Mouse (Mus musculus) heart, postnatal 0 days (tissue): ENCODE results near the gene Gm29427. TPM values are rescaled to one million over a fixed set of nuclear protein-coding genes. Genes with fewer than 3 reads are reported as not detected.

Source experiments
- ATAC-seq: fragments of 200-750 bp; cut with Nextera tagmentation; 2 replicates; pipeline ENCODE4 v1.8.0; 2017; ENCODE audit warnings: low read depth, moderate number of reproducible peaks, moderate library complexity; ENCODE audit not compliant: insufficient read depth
- DNase-seq: peaks from one replicate; pipeline ENCODE4 v3.0.0-alpha.2; 2016; ENCODE audit warnings: low spot score
- H3K27ac ChIP-seq: fragments of 300-500 bp; sonication (generic); 2 replicates; pipeline ENCODE4 v1.5.1; 2014; ENCODE audit warnings: low read depth, mild to moderate bottlenecking
- H3K27me3 ChIP-seq: fragments of 300-500 bp; sonication (generic); 2 replicates; pipeline ENCODE4 v1.6.1; 2014; ENCODE audit warnings: low read length, mixed read lengths; ENCODE audit not compliant: control insufficient read depth, insufficient read depth
- H3K36me3 ChIP-seq: fragments of 300-500 bp; sonication (generic); replicated peaks from 2 replicates; pipeline ENCODE4 v1.6.1; 2014; ENCODE audit warnings: low read length, mixed read lengths; ENCODE audit not compliant: control insufficient read depth, insufficient read depth
- H3K4me1 ChIP-seq: fragments of 300-500 bp; sonication (generic); 2 replicates; pipeline ENCODE4 v1.6.1; 2014; ENCODE audit warnings: antibody characterized with exemption; ENCODE audit not compliant: control insufficient read depth, insufficient read depth
- H3K4me2 ChIP-seq: fragments of 300-500 bp; sonication (generic); 2 replicates; pipeline ENCODE4 v1.6.1; 2014; ENCODE audit warnings: low read depth, mild to moderate bottlenecking, low read length, moderate library complexity
- H3K4me3 ChIP-seq: fragments of 300-500 bp; sonication (generic); 2 replicates; pipeline ENCODE4 v1.5.1; 2014; ENCODE audit warnings: low read depth, low read length
- H3K9ac ChIP-seq: fragments of 300-500 bp; sonication (generic); replicated peaks from 2 replicates; pipeline ENCODE4 v1.6.1; 2014; ENCODE audit warnings: low read depth, low read length, mixed read lengths
- H3K9me3 ChIP-seq: fragments of 300-500 bp; sonication (generic); replicated peaks from 2 replicates; pipeline ENCODE4 v1.6.1; 2016; ENCODE audit warnings: low read length; ENCODE audit not compliant: control insufficient read depth
- CTCF ChIP-seq: IDR thresholded peaks from 2 replicates; pipeline ENCODE4 v1.5.1; 2016; ENCODE audit warnings: antibody characterized with exemption, control low read depth, low read depth
- EP300 ChIP-seq: IDR thresholded peaks from 2 replicates; pipeline ENCODE4 v1.6.1; 2016; ENCODE audit warnings: antibody characterized with exemption, low read depth
- WGBS: fragments of 180-500 bp; shearing (Covaris S2); extraction: QIAGEN DNeasy Blood & Tissue Kit; methylation state at CpG from one replicate; pipeline ENCODE4 v1.1.7; 2014; 5-methylcytosine and 5-hydroxymethylcytosine counted together
- polyA plus RNA-seq: library from polyadenylated mRNA; unstranded; fragments of >200 nt; fragmentation: Nextera tagmentation; extraction: Ambion mirVana; gene quantifications from 2 replicates; pipeline ENCODE4 v1.2.1, GENCODE M21; 2015
- total RNA-seq: library from RNA; depleted of rRNA; stranded (reverse); fragments of >200 nt; gene quantifications from 2 replicates; pipeline ENCODE4 v1.2.3, GENCODE M21; 2014; ENCODE audit warnings: low replicate concordance; rRNA removed

Gm29427 gene
- total RNA-seq (not detected in 2 replicates), polyA plus RNA-seq (not detected in 2 replicates)

- Histone ChIP-seq H3K9me3 (no peaks in the 10 kb centered on the region), H3K9ac (peak within 1 kb of the TSS; percentile 76), H3K27ac (peak within 1 kb of the TSS; percentile 88), H3K36me3 (peaks cover 8% of the 10 kb centered on the region), H3K27me3 (no peaks in the 10 kb centered on the region), H3K4me3 (peak within 1 kb of the TSS; percentile 65), H3K4me1 (peaks cover 4% of the 10 kb centered on the region; the same call in 1 of the 2 replicates), H3K4me2 (peak within 1 kb of the TSS; percentile 96)
- TF ChIP-seq EP300 (peak; percentile 19; the same call in 1 of the 2 replicates), CTCF (peak; percentile 7; the same call in 1 of the 2 replicates)
- peak; percentile 90 for DNase-seq
- peak; percentile 85 for ATAC-seq
- under 1% methylated on average over 38 of the region's 38 CpGs for WGBS
These were observed at the start of gene Gm29427 for GRCm38 (mm10) chr1:130715561-130716217. TSS of gene Gm29427 (minus strand) at chr1:130715799.

DNA sequence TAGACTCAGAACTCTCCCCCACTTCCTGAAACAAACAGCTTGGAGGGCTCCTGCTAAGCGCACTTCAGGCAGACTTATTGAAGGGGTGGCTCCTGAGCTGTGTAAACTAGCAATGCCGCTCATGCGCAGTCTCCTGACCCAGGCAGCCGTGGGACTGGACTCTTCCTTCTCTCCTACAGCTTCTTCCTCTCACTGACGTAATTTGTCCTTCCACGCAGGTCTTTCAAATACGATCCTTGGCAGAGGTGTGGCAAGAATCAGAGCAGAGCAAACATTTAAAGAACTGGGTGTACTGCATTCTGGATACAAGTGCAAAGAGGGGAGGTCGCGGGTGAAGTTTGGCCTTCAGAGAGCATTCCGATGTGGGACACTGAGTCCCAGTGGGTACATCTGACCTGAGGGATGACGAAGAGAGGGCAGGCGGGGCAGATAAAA is 48.4 kb upstream of the Gm29427 start:
- no peak overlapping the region for H3K9ac ChIP-seq
- no peaks in the 10 kb centered on the region for H3K4me1 ChIP-seq
- no peak for DNase-seq
- TF ChIP-seq CTCF (no peak), EP300 (no peak)
- H3K4me2 ChIP-seq: no peak overlapping the region
- no peaks in the 10 kb centered on the region for H3K27me3 ChIP-seq
- WGBS: 82% methylated on average over 12 of the region's 12 CpGs
- H3K4me3 ChIP-seq: no peak overlapping the region
- ATAC-seq: no peak
- no peaks in the 10 kb centered on the region for H3K9me3 ChIP-seq
- no peak overlapping the region for H3K27ac ChIP-seq
- no peaks in the 10 kb centered on the region for H3K36me3 ChIP-seq

- WGBS: 55% methylated on average over 3 of the region's 3 CpGs
- H3K9ac ChIP-seq: no peak overlapping the region
- H3K27ac ChIP-seq: no peak overlapping the region
- no peaks in the 10 kb centered on the region for H3K4me1 ChIP-seq
- H3K4me3 ChIP-seq: no peak overlapping the region
- ATAC-seq (no peak), DNase-seq (no peak)
- H3K27me3 ChIP-seq: no peaks in the 10 kb centered on the region
- TF ChIP-seq CTCF (no peak), EP300 (no peak)
- no peaks in the 10 kb centered on the region for H3K9me3 ChIP-seq
- H3K4me2 ChIP-seq: no peak overlapping the region
- no peaks in the 10 kb centered on the region for H3K36me3 ChIP-seq
These were observed 46.6 kb upstream of the Gm29427 start for GRCm38 (mm10) chr1:130762045-130762760.

DNA sequence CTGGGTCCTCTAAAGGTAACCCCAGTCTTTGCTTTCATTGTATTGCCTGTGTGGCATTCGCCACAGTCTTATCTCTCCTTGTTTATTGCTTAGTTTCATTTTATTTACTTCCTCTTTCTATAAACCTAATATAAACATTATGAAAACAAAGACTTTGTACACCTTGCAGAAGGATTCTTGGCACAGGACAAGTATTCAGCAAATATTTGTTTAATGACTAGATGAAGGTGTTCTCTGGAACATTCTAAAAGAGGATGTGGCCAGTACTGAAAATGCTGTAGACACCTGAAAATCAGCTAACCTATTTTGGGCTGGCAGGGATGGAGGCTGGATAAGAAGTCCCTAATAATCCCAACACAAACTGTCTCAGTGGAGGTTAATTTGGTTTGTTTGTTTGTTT is 46.0 kb upstream of the Gm29427 start:
- Histone ChIP-seq H3K4me3 (no peak overlapping the region), H3K9ac (no peak overlapping the region), H3K4me2 (no peak overlapping the region), H3K4me1 (no peaks in the 10 kb centered on the region), H3K27me3 (no peaks in the 10 kb centered on the region), H3K9me3 (no peaks in the 10 kb centered on the region), H3K36me3 (no peaks in the 10 kb centered on the region), H3K27ac (no peak overlapping the region)
- 71% methylated on average over 1 of the region's 1 CpGs for WGBS
- no peak for TF ChIP-seq CTCF
- TF ChIP-seq EP300: no peak
- ATAC-seq: no peak
- DNase-seq: no peak

- H3K4me2 ChIP-seq: no peak overlapping the region
- DNase-seq (no peak), ATAC-seq (no peak)
- H3K4me3 ChIP-seq: no peak overlapping the region
- no peak overlapping the region for H3K27ac ChIP-seq
- H3K9ac ChIP-seq: no peak overlapping the region
- 28% methylated on average over 9 of the region's 9 CpGs for WGBS
- no peaks in the 10 kb centered on the region for H3K9me3 ChIP-seq
- H3K36me3 ChIP-seq: no peaks in the 10 kb centered on the region
- H3K4me1 ChIP-seq: no peaks in the 10 kb centered on the region
- TF ChIP-seq EP300 (no peak), CTCF (no peak)
- H3K27me3 ChIP-seq: no peaks in the 10 kb centered on the region
These were observed 44.1 kb upstream of the Gm29427 start for GRCm38 (mm10) chr1:130759689-130760088.
